Mouse (Mus musculus): ENCODE measurements around the gene Fuca1. TPM values are rescaled to one million over a fixed set of nuclear protein-coding genes. Genes with fewer than 3 reads are reported as not detected.

The Fuca1 gene
- polyA plus RNA-seq (2012; rRNA removed): 75.9 and 84.2 TPM in 2 replicates

DNA sequence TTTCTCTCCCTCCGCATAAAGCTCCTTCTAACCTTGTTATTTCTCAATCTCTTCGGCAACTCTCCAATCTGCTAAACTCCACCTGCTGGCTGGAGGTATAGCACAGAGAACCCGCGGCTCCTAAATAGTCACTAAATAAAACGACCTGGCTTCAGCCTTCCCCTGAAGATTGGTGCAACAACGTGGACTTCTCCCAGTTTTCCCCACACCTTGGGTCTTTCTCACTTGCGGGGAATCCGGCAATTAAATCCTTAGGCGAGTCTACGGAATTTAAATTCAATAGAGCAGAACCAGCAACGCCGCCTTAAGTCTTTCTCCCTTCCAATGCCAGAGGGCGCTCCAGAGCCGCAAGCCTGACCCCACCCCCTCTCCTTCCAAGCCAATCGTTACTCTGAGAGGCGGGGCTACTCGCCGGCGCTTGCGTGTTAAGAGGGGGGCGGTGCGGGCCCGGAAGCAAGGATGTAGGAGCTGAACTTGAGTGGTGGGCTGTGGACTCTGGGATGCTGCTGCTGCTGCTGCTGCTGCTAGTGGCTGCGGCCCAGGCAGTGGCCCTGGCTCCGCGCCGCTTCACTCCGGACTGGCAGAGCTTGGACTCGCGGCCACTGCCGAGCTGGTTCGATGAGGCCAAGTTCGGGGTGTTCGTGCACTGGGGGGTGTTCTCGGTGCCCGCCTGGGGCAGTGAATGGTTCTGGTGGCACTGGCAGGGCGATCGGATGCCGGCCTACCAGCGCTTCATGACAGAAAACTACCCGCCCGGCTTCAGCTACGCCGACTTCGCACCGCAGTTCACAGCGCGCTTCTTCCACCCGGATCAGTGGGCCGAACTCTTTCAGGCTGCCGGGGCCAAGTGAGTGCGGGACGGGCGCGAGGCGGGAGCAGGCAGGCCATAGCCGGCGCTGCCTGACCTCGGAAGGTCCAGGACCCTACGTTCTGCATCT lies at the start of gene Fuca1:
Gene Fuca1 (plus strand): TSS at position 432 of the 938 bp plus-strand sequence.
- DNase-seq (ENCODE audit: low spot score): peak; percentile 82

DNA sequence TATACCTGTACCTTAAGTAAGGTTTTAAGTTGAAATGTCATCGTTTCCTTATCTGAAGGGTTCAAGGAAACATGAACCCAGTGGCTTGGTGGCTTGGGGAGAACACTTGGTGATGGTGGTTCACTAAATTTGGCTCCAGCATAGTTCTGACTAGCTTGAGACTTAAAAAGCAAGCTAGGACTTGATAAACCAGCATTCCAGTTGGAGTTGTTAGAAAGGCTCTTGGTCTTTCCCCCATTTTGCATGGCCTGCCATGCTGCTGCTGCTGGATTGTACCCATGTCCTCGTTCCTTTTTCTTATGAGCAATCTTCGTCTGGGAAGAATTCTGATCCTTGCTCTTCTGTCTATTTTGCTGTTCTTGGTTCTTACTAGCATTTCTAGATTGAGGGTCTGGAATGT lies 48.5 kb upstream of the Fuca1 start:
- DNase-seq (ENCODE audit: low spot score): no peak

DNA sequence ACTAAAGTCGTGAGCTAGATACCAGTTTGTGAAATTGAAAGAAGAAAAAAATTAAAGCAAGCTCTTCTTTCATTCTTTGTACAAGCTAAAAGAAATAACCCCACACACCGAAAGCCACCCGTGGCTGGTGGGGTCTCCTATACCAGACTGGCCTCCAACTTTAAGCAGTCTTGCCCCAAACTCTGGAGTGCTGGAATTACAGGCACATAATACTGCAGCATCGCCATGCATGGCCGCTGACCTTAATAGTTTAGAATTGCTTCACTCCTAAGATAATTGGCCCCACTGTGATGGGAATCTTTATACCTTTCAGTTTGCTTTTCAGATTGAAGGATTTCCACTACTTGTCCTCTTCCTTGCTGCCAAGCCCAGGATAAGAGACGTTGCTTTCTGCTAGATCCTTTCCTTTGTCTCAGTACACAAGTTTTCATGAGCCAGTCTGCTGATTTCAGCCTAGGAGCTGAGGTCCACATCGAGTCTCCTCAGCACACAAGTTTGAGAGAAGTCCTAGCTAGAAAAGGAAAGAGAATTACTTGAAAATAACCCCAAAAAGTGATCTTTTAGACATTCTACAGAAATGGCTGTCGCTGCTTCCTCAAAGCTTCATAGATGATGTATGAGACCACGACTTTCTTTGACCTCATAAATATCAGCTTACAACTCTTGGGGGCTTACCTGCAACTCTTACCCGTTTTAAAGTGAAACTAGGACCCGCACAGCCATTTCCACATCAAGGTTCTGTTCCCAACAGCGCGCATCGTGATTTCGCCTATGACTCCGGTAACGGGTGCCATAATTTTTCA lies 47.7 kb upstream of the Fuca1 start:
- no peak for DNase-seq (ENCODE audit: low spot score)

DNA sequence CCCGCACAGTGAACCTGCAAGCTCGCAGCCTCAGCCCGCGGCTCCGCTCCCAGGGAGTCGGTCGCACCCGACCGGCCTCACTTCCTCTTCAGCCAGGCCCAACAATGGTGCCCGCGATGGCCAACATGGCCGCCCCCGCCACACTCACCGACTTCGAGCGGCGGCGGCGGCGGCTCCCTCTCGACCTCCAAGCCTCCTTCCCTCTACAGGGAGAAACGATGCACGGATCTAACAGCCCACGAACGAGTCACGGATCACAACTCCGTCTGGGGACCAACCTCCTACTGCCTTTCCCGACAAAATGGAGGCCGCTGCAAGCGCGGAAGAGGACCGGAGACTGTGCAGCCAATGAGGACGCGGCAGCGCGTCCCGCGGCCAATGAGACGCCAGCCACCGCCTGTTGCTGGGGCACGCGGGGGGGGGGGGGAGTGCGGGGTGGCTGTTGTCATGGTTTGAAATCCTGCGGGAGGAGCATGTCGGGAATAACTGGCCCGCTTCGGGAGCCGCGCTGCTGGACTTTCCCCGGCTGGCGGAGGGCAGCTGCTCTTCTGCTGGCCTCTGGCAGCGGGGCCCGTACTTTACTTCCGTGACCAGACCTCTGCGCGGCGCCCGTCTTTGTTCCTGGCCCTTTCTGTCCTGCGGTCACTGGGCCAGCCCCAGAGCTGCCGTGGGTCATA lies 46.9 kb upstream of the Fuca1 start, which contains the start of gene Pnrc2:
Gene Pnrc2 (minus strand): TSS at position 325 of the 677 bp plus-strand sequence.
- peak; percentile 90 for DNase-seq (ENCODE audit: low spot score)

DNA sequence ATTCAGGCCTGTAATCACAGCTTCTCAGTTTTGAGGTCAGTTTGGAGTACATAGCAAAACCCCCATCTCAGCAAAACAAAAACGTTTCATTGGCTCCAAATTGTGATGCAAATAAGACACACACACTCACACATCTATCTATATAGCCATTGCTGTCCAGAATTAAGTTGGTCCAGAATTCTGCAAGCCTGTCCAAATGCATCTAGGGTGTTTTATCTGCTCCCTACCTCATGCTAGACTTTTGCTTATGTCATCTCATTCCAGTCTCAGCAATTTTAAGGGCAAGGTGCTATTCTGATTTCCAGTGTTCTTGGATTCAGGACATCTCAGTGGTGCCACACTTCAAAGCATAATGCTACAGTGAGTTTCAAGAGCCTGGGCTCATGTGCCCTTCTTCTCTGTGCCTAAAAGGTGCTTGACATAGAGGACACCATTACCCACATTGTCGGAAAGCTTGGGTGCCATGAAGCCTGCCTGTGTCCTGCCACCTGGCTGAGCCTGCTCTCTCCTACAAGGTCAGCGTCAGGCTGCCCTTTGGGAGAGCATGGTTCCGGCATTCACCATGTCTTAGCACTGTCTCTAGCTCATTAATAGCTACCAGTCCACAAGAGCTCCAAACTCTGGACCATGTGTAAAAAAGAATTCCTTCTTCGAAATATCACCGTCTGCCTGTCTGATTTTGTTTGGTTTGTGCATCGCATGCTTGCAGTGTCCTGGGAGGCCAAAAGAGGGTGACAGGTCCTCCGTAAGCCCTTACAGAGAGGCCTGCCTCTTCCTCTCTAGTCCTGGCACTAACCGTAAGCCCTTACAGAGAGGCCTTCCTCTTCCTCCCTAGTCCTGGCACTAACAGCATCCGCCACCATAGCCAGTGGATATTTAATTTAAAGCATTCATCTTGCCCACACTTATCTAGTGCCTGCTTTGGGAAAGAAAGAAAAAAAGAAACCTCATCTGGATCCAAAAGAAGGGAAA lies 45.7 kb upstream of the Fuca1 start:
- DNase-seq (ENCODE audit: low spot score): no peak

DNA sequence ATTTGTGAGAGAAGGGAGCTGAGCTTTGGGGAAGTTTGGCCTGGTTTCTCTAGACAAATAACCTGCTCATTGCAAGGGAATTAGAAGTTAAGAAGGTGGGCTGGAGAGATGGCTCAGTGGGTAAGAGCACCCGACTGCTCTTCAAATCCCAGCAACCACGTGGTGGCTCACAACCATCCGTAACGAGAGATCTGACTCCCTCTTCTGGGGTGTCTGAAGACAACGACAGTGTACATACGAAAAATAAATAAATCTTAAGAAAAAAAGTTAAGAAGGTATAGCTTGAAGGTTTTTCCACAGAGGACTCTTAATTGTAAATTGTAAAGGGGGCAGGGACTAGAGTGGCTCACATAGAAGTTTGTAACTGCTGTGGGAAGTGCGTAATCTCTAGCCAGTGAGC lies 45.0 kb upstream of the Fuca1 start:
- no peak for DNase-seq (ENCODE audit: low spot score)

DNA sequence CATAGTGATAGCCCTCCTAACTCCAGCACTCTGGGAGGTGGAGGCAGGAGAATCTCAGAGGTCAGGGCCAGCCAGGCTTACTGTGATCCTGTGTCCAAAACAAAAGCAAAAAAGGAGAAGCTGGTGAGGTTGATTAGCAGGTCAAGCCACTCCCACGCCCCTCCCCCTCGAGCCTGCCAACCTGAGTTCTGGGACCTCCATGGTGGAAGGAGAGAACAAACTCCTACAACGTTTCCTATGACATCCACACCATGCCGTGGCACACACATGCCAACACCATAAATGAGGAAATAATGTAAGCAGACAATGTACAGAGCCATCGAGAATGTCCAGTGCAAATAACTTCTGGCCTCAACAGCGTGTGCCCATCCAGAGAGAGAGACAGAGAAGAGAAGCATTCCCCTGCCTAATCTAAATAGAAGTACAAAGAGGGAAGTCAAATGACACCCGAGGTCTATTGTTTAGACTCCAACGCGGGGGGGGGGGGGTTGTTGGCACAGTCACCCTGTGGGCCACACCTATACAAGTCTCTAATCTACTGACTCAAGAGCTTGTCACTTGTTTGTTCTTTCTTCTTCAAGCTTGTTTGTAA lies 44.4 kb upstream of the Fuca1 start:
- DNase-seq (ENCODE audit: low spot score): no peak

DNA sequence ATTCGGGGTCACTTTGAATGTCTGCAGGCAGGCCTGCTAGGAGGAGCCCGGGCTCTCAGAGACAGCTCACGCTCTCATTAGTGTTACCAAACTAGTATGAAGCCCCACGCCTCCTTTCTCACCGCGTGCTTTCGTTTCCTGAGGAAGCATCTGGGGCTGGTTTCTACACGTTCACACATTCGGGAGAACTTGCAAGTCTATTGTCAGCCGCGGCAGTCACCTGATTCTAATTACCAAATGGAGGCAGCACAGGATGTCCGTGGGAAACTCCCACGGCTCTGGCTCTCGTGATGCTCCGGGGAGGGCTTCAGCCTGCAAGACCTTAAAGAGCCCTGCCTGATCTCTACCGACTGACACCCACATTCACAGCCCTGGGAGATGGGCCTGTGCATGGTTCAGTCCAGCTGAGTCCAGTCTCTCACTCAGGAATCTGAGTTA lies 43.9 kb upstream of the Fuca1 start:
- no peak for DNase-seq (ENCODE audit: low spot score)

DNA sequence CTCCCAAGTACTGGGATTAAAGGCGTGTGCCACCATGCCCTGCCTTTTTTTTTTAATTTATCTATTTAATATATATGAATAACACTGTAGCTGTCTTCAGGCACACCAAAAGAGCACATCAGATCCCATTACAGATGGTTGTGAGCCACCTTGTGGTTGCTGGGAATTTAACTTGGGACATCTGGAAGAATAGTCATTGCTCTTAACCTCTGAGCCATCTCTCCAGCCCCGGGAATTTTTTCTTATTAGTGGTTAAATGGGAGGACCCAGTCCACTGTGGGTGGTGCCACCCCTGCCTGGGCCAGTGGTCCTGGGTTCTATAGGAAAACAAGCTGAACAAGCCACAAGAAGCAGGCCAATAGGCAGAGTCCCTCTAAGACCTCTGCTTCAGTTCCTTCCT lies 42.8 kb upstream of the Fuca1 start:
- DNase-seq (ENCODE audit: low spot score): no peak

DNA sequence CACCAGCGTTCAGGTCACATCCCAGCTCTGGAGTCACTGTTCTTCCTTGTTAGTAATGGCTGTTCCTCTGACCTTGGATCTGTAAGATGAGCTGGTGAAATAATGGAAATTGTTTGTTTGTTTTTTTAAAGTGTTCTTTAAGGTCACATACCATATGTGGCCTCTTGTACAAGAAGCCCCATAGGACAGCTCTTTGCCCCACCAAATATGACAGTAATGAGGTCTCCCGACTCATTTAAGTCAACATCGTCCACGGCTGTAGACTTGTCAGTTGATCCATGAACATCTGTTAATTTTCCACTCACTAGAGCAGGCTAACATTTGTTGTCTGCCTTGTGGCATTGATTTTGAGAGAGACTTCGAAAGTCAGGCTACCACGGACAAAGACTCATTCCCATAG lies 41.5 kb upstream of the Fuca1 start:
- DNase-seq (ENCODE audit: low spot score): no peak

DNA sequence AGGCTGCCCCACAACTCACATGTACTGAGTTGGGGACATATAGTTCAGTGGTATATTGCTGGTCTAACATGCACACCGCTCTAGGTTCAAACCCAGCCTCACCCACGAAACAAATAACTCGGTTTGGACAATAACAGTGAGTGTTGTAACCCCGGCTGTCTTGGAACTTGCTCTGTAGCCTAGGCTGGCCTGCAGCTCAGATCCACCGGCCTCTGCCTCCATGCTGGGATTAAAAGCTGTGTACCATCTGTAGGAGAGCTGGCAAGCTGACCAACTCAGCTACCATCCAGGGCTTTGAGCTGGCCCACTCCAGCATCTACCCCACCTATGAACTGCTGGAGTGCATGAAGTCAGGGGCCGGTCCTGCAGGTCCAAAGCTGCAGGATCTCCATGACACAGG lies 40.5 kb upstream of the Fuca1 start:
- no peak for DNase-seq (ENCODE audit: low spot score)

DNA sequence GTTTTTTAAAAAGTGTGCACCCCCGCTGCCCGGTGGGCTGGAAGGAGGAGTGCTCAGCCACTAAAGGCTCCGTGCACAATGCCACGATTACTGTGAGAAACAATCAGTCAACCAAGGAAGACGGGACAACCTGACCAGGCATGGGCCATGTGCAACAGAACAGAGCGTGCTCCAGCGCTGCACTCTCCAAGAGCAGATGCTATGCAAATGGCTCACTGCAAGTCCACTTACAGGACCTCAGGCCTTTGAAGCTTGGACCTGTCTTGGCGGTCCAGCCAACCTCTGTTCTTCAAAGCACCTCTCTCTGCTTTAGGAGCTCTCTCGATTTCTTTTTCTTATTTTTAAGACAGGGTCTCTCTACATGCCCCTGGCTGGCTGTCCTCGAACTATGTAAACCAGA lies 40.0 kb upstream of the Fuca1 start:
- DNase-seq (ENCODE audit: low spot score): no peak

DNA sequence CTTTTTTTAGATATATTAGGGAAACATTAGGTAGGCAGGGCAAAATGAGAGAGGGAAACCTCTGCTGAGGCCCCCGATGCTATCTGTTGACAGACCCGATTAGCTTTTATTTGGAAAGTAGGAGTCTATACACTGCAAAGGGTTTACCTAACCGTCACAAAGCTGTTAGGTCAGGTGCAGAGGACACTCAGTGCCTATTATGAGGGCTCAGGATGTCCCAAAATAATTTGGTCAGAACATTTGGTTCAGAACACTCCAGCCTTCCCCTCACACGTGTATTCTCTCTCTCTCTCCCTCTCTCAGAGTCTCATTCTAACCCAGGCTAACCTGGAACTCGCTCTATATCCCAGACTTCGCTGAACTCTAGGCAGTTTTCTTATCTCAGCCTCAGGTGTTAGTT lies 38.5 kb upstream of the Fuca1 start:
- no peak for DNase-seq (ENCODE audit: low spot score)

DNA sequence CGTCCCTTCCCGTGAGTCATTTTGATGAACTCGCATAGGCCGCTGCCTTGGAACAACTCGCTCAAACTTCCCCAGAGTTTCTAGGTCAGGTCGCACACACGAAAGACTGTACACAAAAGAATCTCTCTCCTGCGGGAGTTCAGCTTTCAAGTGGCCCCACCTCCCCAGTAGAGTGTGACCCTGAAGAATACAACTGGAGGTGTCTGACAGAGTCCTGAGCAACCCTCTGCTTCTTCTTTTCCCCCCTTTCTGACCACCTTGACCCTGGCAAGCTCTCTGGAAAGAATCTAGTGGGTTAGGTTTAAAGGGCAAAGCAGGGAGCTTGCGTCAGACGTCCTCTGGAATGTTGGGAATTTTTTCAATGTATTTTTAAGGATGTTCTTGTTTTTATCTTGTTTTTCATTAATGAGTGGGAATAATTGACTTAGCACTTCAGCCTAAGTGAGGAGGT lies 37.1 kb upstream of the Fuca1 start:
- no peak for DNase-seq (ENCODE audit: low spot score)

DNA sequence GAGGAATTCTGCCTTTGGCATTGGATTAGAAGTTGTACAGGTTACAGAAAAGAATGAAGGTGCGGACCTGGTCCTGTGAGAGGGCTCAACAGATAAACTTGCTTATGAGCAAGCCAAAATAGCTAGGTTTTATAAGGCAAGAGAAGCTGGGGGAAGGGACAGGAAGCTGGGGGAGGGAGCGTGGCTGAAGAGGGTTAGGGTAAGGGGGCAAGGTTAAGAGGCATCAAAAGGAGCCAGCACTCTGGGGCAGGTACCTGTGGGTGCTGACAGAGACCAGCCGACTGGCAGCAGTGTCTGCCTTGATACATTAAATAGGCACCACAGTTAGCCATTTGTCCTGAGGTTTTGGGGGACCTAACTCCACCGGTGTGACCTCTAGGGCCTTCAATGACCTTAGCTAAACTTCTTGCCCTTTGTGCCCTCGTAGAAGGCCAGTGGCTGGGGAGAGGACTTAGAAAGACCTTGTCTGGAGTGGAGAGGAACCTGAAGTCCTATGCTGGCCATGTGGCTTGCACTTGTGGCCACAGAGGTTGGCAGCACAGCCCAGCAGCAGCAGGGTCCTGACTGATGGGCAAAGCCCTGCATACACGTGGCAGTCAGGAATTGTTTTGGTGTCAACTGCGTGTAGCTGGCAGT lies 36.5 kb upstream of the Fuca1 start:
- no peak for DNase-seq (ENCODE audit: low spot score)

DNA sequence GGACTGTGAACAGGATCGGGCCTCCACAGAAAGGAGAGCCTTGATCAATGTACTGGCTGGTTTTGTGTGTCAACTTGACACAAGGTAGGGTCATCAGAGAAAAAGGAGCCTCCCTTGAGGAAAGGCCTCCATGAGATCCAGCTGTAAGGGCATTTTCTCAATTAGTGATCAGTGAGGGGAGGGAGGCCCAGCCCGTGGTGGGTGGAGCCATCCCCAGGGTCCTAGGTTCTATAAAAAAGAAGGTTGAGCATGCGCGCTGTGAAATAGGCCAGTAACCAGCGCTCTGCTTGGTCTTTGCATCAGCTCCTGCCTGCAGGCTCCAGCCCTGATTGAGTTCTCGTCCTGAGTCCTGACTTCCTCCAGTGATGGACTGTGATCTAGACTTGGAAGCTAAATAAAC lies 36.0 kb upstream of the Fuca1 start:
- no peak for DNase-seq (ENCODE audit: low spot score)

DNA sequence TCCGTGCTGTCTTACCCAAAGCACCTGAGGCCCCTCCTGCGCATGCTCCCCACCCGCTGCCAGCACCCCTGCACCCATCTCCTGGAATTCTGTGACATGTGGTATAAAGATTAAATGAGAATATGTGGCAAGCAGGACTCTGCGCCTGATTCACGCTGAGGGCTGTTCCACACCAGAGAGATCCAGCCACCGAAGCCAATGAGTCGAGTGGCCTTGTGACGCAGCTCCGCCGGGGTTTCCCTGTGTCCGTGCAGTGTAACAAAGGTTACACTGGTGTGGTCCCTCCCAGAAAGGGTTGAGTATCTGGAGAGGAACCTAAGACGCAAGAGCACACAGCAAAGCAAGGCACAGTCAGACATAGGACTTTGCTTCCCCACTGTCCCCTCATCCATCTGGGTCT lies 34.9 kb upstream of the Fuca1 start:
- no peak for DNase-seq (ENCODE audit: low spot score)

DNA sequence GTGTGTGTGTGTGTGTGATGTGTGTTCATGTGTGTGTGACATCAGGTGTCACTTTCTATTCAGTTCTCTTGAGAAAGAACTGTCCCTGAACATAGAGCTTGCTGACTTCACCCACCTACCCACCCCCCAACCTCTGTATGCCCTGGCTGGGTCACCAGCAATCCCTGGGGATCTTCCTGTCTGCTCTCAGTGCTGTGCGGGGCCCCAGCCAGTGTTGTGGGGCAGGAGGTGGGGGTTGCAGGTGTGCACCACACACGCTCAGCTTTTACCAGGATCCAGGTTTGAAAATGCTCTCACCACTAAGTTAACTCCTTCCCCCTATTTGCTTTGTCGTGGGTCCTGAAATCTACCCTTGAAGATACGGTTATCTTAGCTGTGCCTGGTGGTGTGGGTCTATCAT lies 34.4 kb upstream of the Fuca1 start:
- DNase-seq (ENCODE audit: low spot score): no peak

DNA sequence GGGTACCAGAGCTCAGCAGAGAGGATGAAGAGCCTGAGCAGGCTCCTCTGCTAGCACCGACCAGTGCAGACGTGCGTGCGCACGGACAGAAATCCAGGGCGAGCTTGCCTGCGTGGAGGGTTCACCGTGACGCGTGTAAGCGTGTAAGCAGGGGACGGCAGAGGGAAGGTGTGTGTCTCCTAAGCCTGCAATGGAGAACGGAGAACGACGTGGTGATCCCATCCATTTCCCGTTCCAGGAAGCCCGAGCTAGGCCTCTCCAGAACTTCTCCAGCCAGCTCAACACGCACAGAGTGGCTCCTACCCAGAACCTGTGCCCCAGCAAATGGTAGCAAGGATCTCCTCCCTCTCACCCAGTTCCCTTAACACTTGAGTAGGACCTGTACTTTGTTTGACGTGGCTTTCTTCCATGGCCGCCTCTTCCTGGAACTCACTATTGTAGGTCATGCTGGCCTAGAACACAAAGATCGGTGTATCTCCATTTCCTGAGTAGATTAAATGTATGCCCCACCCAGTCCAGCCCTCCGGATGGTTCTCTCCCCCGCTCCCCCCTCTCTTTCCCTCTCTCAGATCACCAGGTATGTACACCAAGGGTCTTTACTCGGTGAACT lies 32.0 kb upstream of the Fuca1 start:
- no peak for DNase-seq (ENCODE audit: low spot score)

All from urinary bladder, adult 2 months (tissue).